Mouse (Mus musculus): ENCODE results near the gene Ccdc9. TPM values are rescaled to one million over a fixed set of nuclear protein-coding genes. Genes with fewer than 3 reads are reported as not detected.
A peak's percentile ranks its signal among the peaks of the same experiment; 100 is the strongest.

Ccdc9 gene
- polyA plus RNA-seq, 1 experiment from 2014 or later, result 14.8 TPM

GRCm38 (mm10) chr7:16315222-16315759, 28.7 kb upstream of the Ccdc9 start:
- Histone ChIP-seq H3K9me3 (ENCODE audit: control insufficient read depth, low read length) (no peaks in the 10 kb centered on the region), H3K4me2 (ENCODE audit: low read depth, low read length) (no peak overlapping the region), H3K36me3 (ENCODE audit: control insufficient read depth, insufficient read depth, low read length) (no peaks in the 10 kb centered on the region), H3K4me1 (ENCODE audit: control insufficient read depth, insufficient read depth, low read length) (peaks cover 21% of the 10 kb centered on the region; the same call in 1 of the 2 replicates), H3K27ac (ENCODE audit: low read depth, low read length) (no peak overlapping the region), H3K4me3 (ENCODE audit: low read depth, low read length) (no peak overlapping the region), H3K9ac (replicated peaks; ENCODE audit: low read depth, low read length) (no peak overlapping the region), H3K27me3 (ENCODE audit: control insufficient read depth, insufficient read depth, low read length) (no peaks in the 10 kb centered on the region)
- no peak for ATAC-seq (ENCODE audit: low read depth)
- WGBS, result 72% methylated on average over 4 of the region's 4 CpGs

- H3K27me3 ChIP-seq (ENCODE audit: control insufficient read depth, insufficient read depth, low read length), result peaks cover 2% of the 10 kb centered on the region; the same call in 1 of the 2 replicates
- H3K4me1 ChIP-seq (ENCODE audit: control insufficient read depth, insufficient read depth, low read length), result peaks cover 21% of the 10 kb centered on the region; the same call in 1 of the 2 replicates
- H3K9ac ChIP-seq (replicated peaks; ENCODE audit: low read depth, low read length), result peak overlapping the region; percentile 89
- no peaks in the 10 kb centered on the region for H3K9me3 ChIP-seq (ENCODE audit: control insufficient read depth, low read length)
- H3K4me2 ChIP-seq (ENCODE audit: low read depth, low read length), result peak overlapping the region; percentile 98
- H3K4me3 ChIP-seq (ENCODE audit: low read depth, low read length), result peak overlapping the region; percentile 56
- no peaks in the 10 kb centered on the region for H3K36me3 ChIP-seq (ENCODE audit: control insufficient read depth, insufficient read depth, low read length)
- no peak for ATAC-seq (ENCODE audit: low read depth)
- 10% methylated on average over 12 of the region's 13 CpGs for WGBS
- H3K27ac ChIP-seq (ENCODE audit: low read depth, low read length), result peak overlapping the region; percentile 96
Measured at GRCm38 (mm10) chr7:16314221-16314775, 27.7 kb upstream of the Ccdc9 start.

GRCm38 (mm10) chr7:16313481-16314220, 27.1 kb upstream of the Ccdc9 start:
- no peaks in the 10 kb centered on the region for H3K9me3 ChIP-seq (ENCODE audit: control insufficient read depth, low read length)
- peaks cover 2% of the 10 kb centered on the region; the same call in 1 of the 2 replicates for H3K27me3 ChIP-seq (ENCODE audit: control insufficient read depth, insufficient read depth, low read length)
- H3K9ac ChIP-seq (replicated peaks; ENCODE audit: low read depth, low read length), result peak overlapping the region; percentile 89
- no peaks in the 10 kb centered on the region for H3K36me3 ChIP-seq (ENCODE audit: control insufficient read depth, insufficient read depth, low read length)
- H3K27ac ChIP-seq (ENCODE audit: low read depth, low read length), result peak overlapping the region; percentile 96
- WGBS, result under 1% methylated on average over 62 of the region's 66 CpGs
- H3K4me3 ChIP-seq (ENCODE audit: low read depth, low read length), result peak overlapping the region; percentile 56
- ATAC-seq (ENCODE audit: low read depth), result peak; percentile 70
- H3K4me2 ChIP-seq (ENCODE audit: low read depth, low read length), result peak overlapping the region; percentile 98
- peaks cover 21% of the 10 kb centered on the region; the same call in 1 of the 2 replicates for H3K4me1 ChIP-seq (ENCODE audit: control insufficient read depth, insufficient read depth, low read length)

DNA sequence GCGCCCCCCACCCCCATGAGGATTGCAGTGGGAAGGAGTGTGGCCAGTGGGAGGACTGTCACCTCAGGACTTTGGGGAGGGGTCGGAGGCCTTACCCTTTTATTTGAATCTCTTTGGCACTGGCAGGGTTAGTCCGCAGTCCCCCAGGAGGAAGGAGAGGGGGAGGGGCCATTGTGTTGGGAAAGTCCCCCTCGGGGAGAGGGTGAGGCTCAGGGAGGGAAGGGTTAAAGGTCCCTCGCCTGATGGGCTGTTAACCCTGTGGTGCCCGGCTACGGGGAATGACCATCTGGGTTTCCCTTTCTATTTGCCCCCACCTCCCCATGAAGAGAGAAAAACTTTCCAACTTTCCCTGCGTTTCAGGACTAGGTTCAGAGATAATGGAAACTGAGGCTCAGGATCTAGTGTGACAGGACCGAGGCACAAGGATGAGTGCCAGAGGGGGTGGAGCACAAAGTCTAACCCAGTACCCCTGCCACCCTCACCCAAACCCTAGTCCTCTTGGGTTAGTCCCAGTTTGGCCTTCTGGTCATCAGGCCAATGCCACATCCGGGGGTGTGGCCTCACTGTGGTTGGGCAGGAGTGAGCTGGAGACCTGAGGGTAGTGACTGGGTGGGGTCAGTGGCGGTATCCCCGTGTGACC, 26.2 kb upstream of the Ccdc9 start:
- H3K4me2 ChIP-seq (ENCODE audit: low read depth, low read length), result peak overlapping the region; percentile 98
- peaks cover 21% of the 10 kb centered on the region; the same call in 1 of the 2 replicates for H3K4me1 ChIP-seq (ENCODE audit: control insufficient read depth, insufficient read depth, low read length)
- ATAC-seq (ENCODE audit: low read depth), result no peak
- H3K4me3 ChIP-seq (ENCODE audit: low read depth, low read length), result peak overlapping the region; percentile 65
- peak overlapping the region; percentile 96 for H3K27ac ChIP-seq (ENCODE audit: low read depth, low read length)
- H3K27me3 ChIP-seq (ENCODE audit: control insufficient read depth, insufficient read depth, low read length), result peaks cover 2% of the 10 kb centered on the region; the same call in 1 of the 2 replicates
- WGBS, result under 1% methylated on average over 11 of the region's 12 CpGs
- H3K9ac ChIP-seq (replicated peaks; ENCODE audit: low read depth, low read length), result peak overlapping the region; percentile 89
- H3K9me3 ChIP-seq (ENCODE audit: control insufficient read depth, low read length), result no peaks in the 10 kb centered on the region
- H3K36me3 ChIP-seq (ENCODE audit: control insufficient read depth, insufficient read depth, low read length), result no peaks in the 10 kb centered on the region

GRCm38 (mm10) chr7:16312011-16312671, 25.5 kb upstream of the Ccdc9 start:
- H3K4me1 ChIP-seq (ENCODE audit: control insufficient read depth, insufficient read depth, low read length), result peaks cover 21% of the 10 kb centered on the region; the same call in 1 of the 2 replicates
- peak overlapping the region; percentile 82 for H3K9ac ChIP-seq (replicated peaks; ENCODE audit: low read depth, low read length)
- no peaks in the 10 kb centered on the region for H3K36me3 ChIP-seq (ENCODE audit: control insufficient read depth, insufficient read depth, low read length)
- peaks cover 2% of the 10 kb centered on the region; the same call in 1 of the 2 replicates for H3K27me3 ChIP-seq (ENCODE audit: control insufficient read depth, insufficient read depth, low read length)
- peak overlapping the region; percentile 65 for H3K4me3 ChIP-seq (ENCODE audit: low read depth, low read length)
- 0% methylated on average over 42 of the region's 49 CpGs for WGBS
- no peak for ATAC-seq (ENCODE audit: low read depth)
- peak overlapping the region; percentile 98 for H3K4me2 ChIP-seq (ENCODE audit: low read depth, low read length)
- no peaks in the 10 kb centered on the region for H3K9me3 ChIP-seq (ENCODE audit: control insufficient read depth, low read length)
- peak overlapping the region; percentile 82 for H3K27ac ChIP-seq (ENCODE audit: low read depth, low read length)

GRCm38 (mm10) chr7:16311453-16312004, 24.9 kb upstream of the Ccdc9 start:
- H3K9me3 ChIP-seq (ENCODE audit: control insufficient read depth, low read length), result no peaks in the 10 kb centered on the region
- peak overlapping the region; percentile 98 for H3K4me2 ChIP-seq (ENCODE audit: low read depth, low read length)
- peak overlapping the region; percentile 82 for H3K27ac ChIP-seq (ENCODE audit: low read depth, low read length)
- peak overlapping the region; percentile 65 for H3K4me3 ChIP-seq (ENCODE audit: low read depth, low read length)
- WGBS, result 3% methylated on average over 12 of the region's 14 CpGs
- no peaks in the 10 kb centered on the region for H3K36me3 ChIP-seq (ENCODE audit: control insufficient read depth, insufficient read depth, low read length)
- peak overlapping the region; percentile 82 for H3K9ac ChIP-seq (replicated peaks; ENCODE audit: low read depth, low read length)
- peaks cover 2% of the 10 kb centered on the region; the same call in 1 of the 2 replicates for H3K27me3 ChIP-seq (ENCODE audit: control insufficient read depth, insufficient read depth, low read length)
- ATAC-seq (ENCODE audit: low read depth), result no peak
- peaks cover 21% of the 10 kb centered on the region; the same call in 1 of the 2 replicates for H3K4me1 ChIP-seq (ENCODE audit: control insufficient read depth, insufficient read depth, low read length)

GRCm38 (mm10) chr7:16310521-16311452, 24.2 kb upstream of the Ccdc9 start:
- H3K36me3 ChIP-seq (ENCODE audit: control insufficient read depth, insufficient read depth, low read length), result no peaks in the 10 kb centered on the region
- no peaks in the 10 kb centered on the region for H3K9me3 ChIP-seq (ENCODE audit: control insufficient read depth, low read length)
- WGBS, result under 1% methylated on average over 25 of the region's 31 CpGs
- H3K4me1 ChIP-seq (ENCODE audit: control insufficient read depth, insufficient read depth, low read length), result peaks cover 21% of the 10 kb centered on the region; the same call in 1 of the 2 replicates
- ATAC-seq (ENCODE audit: low read depth), result peak; percentile 32
- H3K9ac ChIP-seq (replicated peaks; ENCODE audit: low read depth, low read length), result peak overlapping the region; percentile 58
- peak overlapping the region; percentile 98 for H3K4me2 ChIP-seq (ENCODE audit: low read depth, low read length)
- peak overlapping the region; percentile 65 for H3K4me3 ChIP-seq (ENCODE audit: low read depth, low read length)
- peak overlapping the region; percentile 48 for H3K27ac ChIP-seq (ENCODE audit: low read depth, low read length)
- peaks cover 2% of the 10 kb centered on the region; the same call in 1 of the 2 replicates for H3K27me3 ChIP-seq (ENCODE audit: control insufficient read depth, insufficient read depth, low read length)
